Mouse (Mus musculus) activated CD4-positive, CD25-positive, alpha-beta regulatory T cell, adult 4 months (primary cell): Measurements from ENCODE around the gene Ccdc124. TPM values are rescaled to one million over a fixed set of nuclear protein-coding genes. Genes with fewer than 3 reads are reported as not detected.

ENCODE experiments used
- polyA plus RNA-seq, 2 experiments: library from polyadenylated mRNA; unstranded; fragments of 100-300 nt; shearing (Covaris generic); gene quantifications; one replicate each; pipeline ENCODE4 v1.2.1; 2017

Gene Ccdc124
- polyA plus RNA-seq, 2 experiments from 2014 or later = 75.7 to 106 TPM

Other genes starting within 250 kb of the Ccdc124 start
- gene Gdf15, start 241.5 kb downstream of the Ccdc124 start, polyA plus RNA-seq = not detected
- gene Pgpep1, start 213.5 kb downstream of the Ccdc124 start, polyA plus RNA-seq = 1 to 10 TPM; 7.1 to 7.4 TPM
- 100 to 1,000 TPM; 115 to 120 TPM for gene Lsm4, start 200.7 kb downstream of the Ccdc124 start, polyA plus RNA-seq
- gene Jund, start 175.0 kb downstream of the Ccdc124 start, polyA plus RNA-seq = 10 to 100 TPM; 12.5 to 20.0 TPM
- not detected for gene Iqcn, start 170.5 kb downstream of the Ccdc124 start, polyA plus RNA-seq
- not detected for gene Gm3336, start 155.4 kb downstream of the Ccdc124 start, polyA plus RNA-seq
- under 1 TPM; 0.47 to 0.95 TPM for gene Pde4c, start 150.2 kb downstream of the Ccdc124 start, polyA plus RNA-seq
- gene Rab3a, start 119.3 kb downstream of the Ccdc124 start, polyA plus RNA-seq = 1 to 10 TPM; 3.8 to 5.4 TPM
- 10 to 100 TPM; 35.6 to 41.7 TPM for gene Mpv17l2, start 113.0 kb downstream of the Ccdc124 start, polyA plus RNA-seq
- gene Pik3r2, start 97.2 kb downstream of the Ccdc124 start, polyA plus RNA-seq = 1 to 10 TPM; 3.9 to 5.1 TPM
- 10 to 100 TPM; 19.0 to 19.4 TPM for gene Mast3, start 68.9 kb downstream of the Ccdc124 start, polyA plus RNA-seq
- 10 to 100 TPM; 16.5 to 29.5 TPM for gene Il12rb1, start 65.5 kb downstream of the Ccdc124 start, polyA plus RNA-seq
- gene Arrdc2, start 34.2 kb downstream of the Ccdc124 start, polyA plus RNA-seq = 1 to 10 TPM; 3.0 to 6.7 TPM
- gene Kcnn1, start 10.7 kb downstream of the Ccdc124 start, polyA plus RNA-seq = not detected
- not detected for gene Slc5a5, start 18.8 kb upstream of the Ccdc124 start, polyA plus RNA-seq
- gene Rpl18a, start 23.5 kb upstream of the Ccdc124 start, polyA plus RNA-seq = over 10,000 TPM; 10,302 to 10,714 TPM
- gene Map1s, start 32.0 kb upstream of the Ccdc124 start, polyA plus RNA-seq = 10 to 100 TPM; 13.5 to 17.4 TPM